Mouse (Mus musculus) cortical plate, adult 2 months (tissue): ENCODE measurements around the gene Cdca5.

Experiments
- CTCF ChIP-seq: fragments of 200-500 bp; IDR thresholded peaks from 2 replicates; pipeline ENCODE4 v1.5.1; 2011; ENCODE audit warnings: mild to moderate bottlenecking, control low read depth, low read length; ENCODE audit not compliant: insufficient read depth; ENCODE audit errors: extremely low read depth
- POLR2A ChIP-seq: fragments of 200-500 bp; IDR thresholded peaks from 2 replicates; pipeline ENCODE4 v1.6.1; 2011; ENCODE audit warnings: mild to moderate bottlenecking, low read length, control low read depth; ENCODE audit not compliant: insufficient read depth; ENCODE audit errors: extremely low read depth

DNA sequence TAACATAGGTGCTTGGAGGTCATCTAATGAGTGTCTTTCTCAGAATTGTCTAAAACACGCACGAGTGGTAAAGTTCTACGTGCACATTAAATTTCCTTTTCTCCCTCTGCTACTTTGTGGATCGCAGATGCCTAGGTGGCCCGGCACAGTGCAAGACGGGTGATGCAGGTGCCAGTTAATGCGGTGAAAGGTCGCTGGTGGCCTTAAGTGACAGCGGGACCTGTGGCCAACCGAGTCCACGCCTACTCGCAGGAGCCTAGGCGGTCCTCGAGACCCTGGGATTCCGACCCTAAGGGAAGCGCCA is 55.5 kb downstream of the Cdca5 start:
- TF ChIP-seq CTCF, result no peak
- no peak for TF ChIP-seq POLR2A
